Mouse (Mus musculus): ENCODE measurements around the gene C2. TPM values are rescaled to one million over a fixed set of nuclear protein-coding genes. Genes with fewer than 3 reads are reported as not detected.

C2 gene
- total and polyA plus RNA-seq, 2 experiments from 2014 or later = 2.9 to 7.0 TPM

DNA sequence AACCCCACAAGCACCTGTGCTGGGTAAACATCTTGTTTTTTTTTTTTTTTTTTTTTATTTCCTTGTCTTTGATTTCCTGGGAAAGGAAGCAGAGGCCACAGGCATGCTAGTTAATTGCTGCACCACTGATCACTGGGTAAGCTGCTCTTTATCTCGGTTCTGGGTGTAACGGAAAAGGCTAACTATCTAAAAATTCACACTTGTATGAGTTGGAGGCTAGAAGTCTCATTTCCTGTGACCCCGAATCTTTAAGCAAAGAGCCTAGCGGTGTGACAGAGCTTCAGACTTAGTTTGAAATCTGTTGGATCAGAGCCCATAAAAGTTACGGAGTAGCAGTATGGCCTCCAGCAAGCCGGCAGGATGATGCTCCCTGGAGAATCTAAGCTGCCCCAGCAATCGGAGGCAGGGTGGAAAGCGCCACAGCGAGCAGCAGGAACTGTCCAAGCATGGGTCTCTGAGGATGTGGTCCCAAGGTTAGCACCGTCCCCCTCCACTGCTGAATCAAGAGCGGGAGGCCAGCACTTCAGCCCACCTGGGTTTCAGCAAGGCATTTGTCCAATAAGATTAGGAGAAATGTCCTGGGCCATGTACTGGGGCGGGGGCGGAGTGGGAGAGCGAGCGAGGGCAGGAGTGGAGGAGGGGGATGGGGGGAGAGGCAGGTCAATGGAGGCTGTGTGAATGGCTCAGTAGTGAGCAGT lies 43.4 kb upstream of the C2 start:
- no peak overlapping the region; the same call in 1 of the 2 replicates for H3K4me3 ChIP-seq (ENCODE audit: low read depth, low read length)
- no peaks in the 10 kb centered on the region for H3K27me3 ChIP-seq (ENCODE audit: insufficient read depth, low read length)
- no peaks in the 10 kb centered on the region for H3K4me1 ChIP-seq (ENCODE audit: insufficient read depth, low read length)
- ATAC-seq (ENCODE audit: low FRiP score) (no peak), DNase-seq (ENCODE audit: low spot score) (no peak)
- TF ChIP-seq CTCF (IDR thresholded peaks at IDR 0.05) = no peak
- peak overlapping the region; percentile 32 for H3K4me2 ChIP-seq (ENCODE audit: low read depth, low read length, poor library complexity, severe bottlenecking)
- H3K36me3 ChIP-seq (ENCODE audit: insufficient read depth, low read length) = 0 out of 2 replicates have a peak, but pooled peaks cover 4% of the 10 kb centered on the region
- 8% methylated on average over 15 of the region's 15 CpGs for WGBS
- no peaks in the 10 kb centered on the region for H3K9me3 ChIP-seq (ENCODE audit: low read length)
- no peak overlapping the region for H3K9ac ChIP-seq (replicated peaks; ENCODE audit: low read length, poor library complexity, severe bottlenecking)
- no peak overlapping the region for H3K27ac ChIP-seq (ENCODE audit: low read depth, low read length)

DNA sequence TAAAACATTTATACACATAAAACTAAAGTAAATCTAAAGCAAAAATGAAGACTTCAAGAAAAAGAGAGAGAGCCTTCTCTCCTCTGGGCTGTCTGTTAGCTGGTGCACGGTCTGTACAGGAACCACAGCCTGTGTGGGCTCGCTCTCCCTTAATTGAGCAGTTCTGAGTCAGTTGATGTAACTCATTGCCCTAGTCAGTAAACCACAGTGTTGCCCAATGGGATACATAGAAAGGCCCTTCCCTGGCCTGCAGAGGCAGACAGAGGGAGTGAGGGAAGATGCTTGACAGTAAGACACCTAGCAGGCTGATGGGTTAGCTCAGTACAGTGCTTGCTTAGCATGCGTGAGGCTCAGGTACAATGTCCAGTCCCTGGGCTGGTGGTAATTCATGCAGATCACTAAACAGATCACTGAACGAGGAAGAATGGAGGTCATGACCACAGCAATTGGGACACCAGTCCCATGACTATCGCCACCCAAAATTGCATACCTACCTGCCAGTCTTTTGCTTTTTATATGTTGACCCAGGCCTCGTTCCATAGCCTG lies 40.0 kb upstream of the C2 start:
- no peak overlapping the region for H3K4me2 ChIP-seq (ENCODE audit: low read depth, low read length, poor library complexity, severe bottlenecking)
- no peak overlapping the region for H3K4me3 ChIP-seq (ENCODE audit: low read depth, low read length)
- no peak for TF ChIP-seq CTCF (IDR thresholded peaks at IDR 0.05)
- H3K27ac ChIP-seq (ENCODE audit: low read depth, low read length) = no peak overlapping the region
- no peaks in the 10 kb centered on the region for H3K9me3 ChIP-seq (ENCODE audit: low read length)
- WGBS = 87% methylated on average over 6 of the region's 6 CpGs
- no peak for ATAC-seq (ENCODE audit: low FRiP score)
- no peaks in the 10 kb centered on the region for H3K27me3 ChIP-seq (ENCODE audit: insufficient read depth, low read length)
- peaks cover 20% of the 10 kb centered on the region for H3K36me3 ChIP-seq (ENCODE audit: insufficient read depth, low read length)
- no peaks in the 10 kb centered on the region for H3K4me1 ChIP-seq (ENCODE audit: insufficient read depth, low read length)
- DNase-seq (ENCODE audit: low spot score) = no peak
- H3K9ac ChIP-seq (replicated peaks; ENCODE audit: low read length, poor library complexity, severe bottlenecking) = no peak overlapping the region

DNA sequence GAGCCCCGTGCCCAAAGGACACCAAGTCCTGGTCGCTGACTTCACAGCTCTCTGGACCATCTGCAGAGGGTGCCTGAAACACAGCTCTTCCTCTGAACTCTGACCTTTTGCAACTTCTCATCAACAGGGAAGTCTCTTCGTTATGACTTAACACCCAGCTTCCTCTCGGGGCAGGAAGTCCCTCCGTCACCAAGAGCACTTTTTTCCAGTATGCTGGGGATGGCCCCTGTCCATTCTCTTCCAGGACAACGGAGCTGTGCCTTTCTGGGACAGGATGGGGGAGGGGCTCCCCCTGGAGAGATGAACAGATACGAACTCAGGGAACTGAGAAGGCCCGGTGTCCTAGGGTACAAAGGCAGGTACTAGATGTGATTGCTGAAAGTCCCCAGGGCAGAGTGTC lies 36.8 kb upstream of the C2 start:
- DNase-seq (ENCODE audit: low spot score) = no peak
- whole genome bisulfite sequencing = 57% methylated on average over 8 of the region's 8 CpGs
- H3K4me3 ChIP-seq (ENCODE audit: low read depth, low read length) = no peak overlapping the region
- no peak overlapping the region for H3K27ac ChIP-seq (ENCODE audit: low read depth, low read length)
- no peak for ATAC-seq (ENCODE audit: low FRiP score)
- TF ChIP-seq CTCF (IDR thresholded peaks at IDR 0.05) = no peak
- H3K9me3 ChIP-seq (ENCODE audit: low read length) = no peaks in the 10 kb centered on the region
- H3K4me1 ChIP-seq (ENCODE audit: insufficient read depth, low read length) = 0 out of 2 replicates have a peak, but pooled peaks cover 3% of the 10 kb centered on the region
- H3K9ac ChIP-seq (replicated peaks; ENCODE audit: low read length, poor library complexity, severe bottlenecking) = no peak overlapping the region
- H3K4me2 ChIP-seq (ENCODE audit: low read depth, low read length, poor library complexity, severe bottlenecking) = no peak overlapping the region
- H3K36me3 ChIP-seq (ENCODE audit: insufficient read depth, low read length) = peaks cover 20% of the 10 kb centered on the region
- no peaks in the 10 kb centered on the region for H3K27me3 ChIP-seq (ENCODE audit: insufficient read depth, low read length)

DNA sequence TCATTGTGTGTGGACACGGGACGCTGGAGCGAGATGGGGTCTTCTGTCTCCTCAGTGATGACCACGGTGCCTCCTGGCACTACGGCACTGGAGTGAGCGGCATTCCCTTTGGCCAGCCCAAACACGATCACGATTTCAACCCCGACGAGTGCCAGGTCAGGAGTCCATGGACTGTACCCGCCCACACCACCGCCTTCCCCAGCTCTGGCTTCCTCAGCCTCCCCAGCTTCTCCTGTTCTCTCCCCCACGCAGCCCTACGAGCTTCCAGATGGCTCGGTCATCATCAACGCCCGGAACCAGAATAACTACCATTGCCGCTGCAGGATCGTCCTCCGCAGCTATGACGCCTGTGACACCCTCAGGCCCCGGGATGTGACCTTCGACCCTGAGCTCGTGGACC lies 36.0 kb upstream of the C2 start:
- no peak for TF ChIP-seq CTCF (IDR thresholded peaks at IDR 0.05)
- Histone ChIP-seq H3K27ac (ENCODE audit: low read depth, low read length) (no peak overlapping the region), H3K4me3 (ENCODE audit: low read depth, low read length) (no peak overlapping the region), H3K9ac (replicated peaks; ENCODE audit: low read length, poor library complexity, severe bottlenecking) (no peak overlapping the region), H3K4me1 (ENCODE audit: insufficient read depth, low read length) (0 out of 2 replicates have a peak, but pooled peaks cover 3% of the 10 kb centered on the region), H3K9me3 (ENCODE audit: low read length) (no peaks in the 10 kb centered on the region), H3K36me3 (ENCODE audit: insufficient read depth, low read length) (peaks cover 20% of the 10 kb centered on the region), H3K27me3 (ENCODE audit: insufficient read depth, low read length) (no peaks in the 10 kb centered on the region), H3K4me2 (ENCODE audit: low read depth, low read length, poor library complexity, severe bottlenecking) (no peak overlapping the region)
- WGBS = 68% methylated on average over 24 of the region's 24 CpGs
- no peak for DNase-seq (ENCODE audit: low spot score)
- ATAC-seq (ENCODE audit: low FRiP score) = no peak

DNA sequence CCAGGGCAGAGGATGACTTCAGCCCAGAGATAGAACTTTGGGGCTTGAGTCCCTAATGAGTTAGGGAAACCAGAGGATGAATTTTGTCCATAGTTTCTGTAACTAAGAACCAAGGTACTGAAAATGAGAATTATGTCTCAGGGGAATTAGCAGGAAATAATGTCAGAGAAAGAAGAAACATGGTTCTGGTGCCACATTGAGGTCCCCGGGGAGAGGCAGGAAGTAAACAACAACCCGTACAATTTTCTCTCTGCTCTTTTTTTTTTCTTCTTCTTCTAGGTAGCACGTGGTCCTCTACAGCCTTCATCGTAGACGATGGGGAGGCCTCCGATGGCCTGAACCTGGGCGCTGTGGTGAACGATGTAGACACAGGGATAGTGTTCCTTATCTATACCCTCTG lies 34.2 kb upstream of the C2 start:
- no peak for DNase-seq (ENCODE audit: low spot score)
- no peak overlapping the region for H3K27ac ChIP-seq (ENCODE audit: low read depth, low read length)
- H3K36me3 ChIP-seq (ENCODE audit: insufficient read depth, low read length) = peaks cover 16% of the 10 kb centered on the region
- peak overlapping the region; percentile 94 for H3K4me2 ChIP-seq (ENCODE audit: low read depth, low read length, poor library complexity, severe bottlenecking)
- TF ChIP-seq CTCF (IDR thresholded peaks at IDR 0.05) = no peak
- no peaks in the 10 kb centered on the region for H3K9me3 ChIP-seq (ENCODE audit: low read length)
- H3K4me3 ChIP-seq (ENCODE audit: low read depth, low read length) = peak overlapping the region; percentile 66
- H3K4me1 ChIP-seq (ENCODE audit: insufficient read depth, low read length) = 0 out of 2 replicates have a peak, but pooled peaks cover 3% of the 10 kb centered on the region
- H3K27me3 ChIP-seq (ENCODE audit: insufficient read depth, low read length) = no peaks in the 10 kb centered on the region
- peak overlapping the region; percentile 81 for H3K9ac ChIP-seq (replicated peaks; ENCODE audit: low read length, poor library complexity, severe bottlenecking)
- ATAC-seq (ENCODE audit: low FRiP score) = no peak
- WGBS = 89% methylated on average over 8 of the region's 8 CpGs

DNA sequence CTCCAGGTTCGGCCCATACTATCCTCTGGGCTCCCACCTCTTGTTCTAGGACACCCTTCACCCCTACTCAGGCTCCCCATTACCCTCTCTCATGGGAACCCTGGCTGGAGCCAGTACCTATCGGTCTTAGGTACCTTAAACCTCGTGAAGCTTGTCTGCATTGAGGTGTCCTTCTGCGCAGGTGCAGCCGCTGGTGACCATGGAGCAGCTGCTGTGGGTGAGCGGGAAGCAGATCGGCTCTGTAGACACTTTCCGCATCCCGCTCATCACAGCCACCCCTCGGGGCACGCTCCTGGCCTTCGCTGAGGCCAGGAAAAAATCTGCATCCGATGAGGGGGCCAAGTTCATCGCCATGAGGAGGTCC lies 33.7 kb upstream of the C2 start:
- no peaks in the 10 kb centered on the region for H3K27me3 ChIP-seq (ENCODE audit: insufficient read depth, low read length)
- peak overlapping the region; percentile 94 for H3K4me2 ChIP-seq (ENCODE audit: low read depth, low read length, poor library complexity, severe bottlenecking)
- 10% methylated on average over 14 of the region's 14 CpGs for WGBS
- H3K4me1 ChIP-seq (ENCODE audit: insufficient read depth, low read length) = 0 out of 2 replicates have a peak, but pooled peaks cover 3% of the 10 kb centered on the region
- peaks cover 16% of the 10 kb centered on the region for H3K36me3 ChIP-seq (ENCODE audit: insufficient read depth, low read length)
- no peaks in the 10 kb centered on the region for H3K9me3 ChIP-seq (ENCODE audit: low read length)
- no peak for TF ChIP-seq CTCF (IDR thresholded peaks at IDR 0.05)
- peak overlapping the region; percentile 66 for H3K4me3 ChIP-seq (ENCODE audit: low read depth, low read length)
- peak overlapping the region; percentile 81 for H3K9ac ChIP-seq (replicated peaks; ENCODE audit: low read length, poor library complexity, severe bottlenecking)
- ATAC-seq (ENCODE audit: low FRiP score) = peak; percentile 28
- DNase-seq (ENCODE audit: low spot score) = peak; percentile 50
- H3K27ac ChIP-seq (ENCODE audit: low read depth, low read length) = peak overlapping the region; percentile 69
